Mouse (Mus musculus): Measurements from ENCODE around the gene Ski. TPM values are rescaled to one million over a fixed set of nuclear protein-coding genes. Genes with fewer than 3 reads are reported as not detected.

The Ski gene
- polyA plus RNA-seq, 1 experiment: 20.2 TPM

GRCm38 (mm10) chr4:155209494-155209893 lies 12.9 kb downstream of the Ski start:
- H3K4me1 ChIP-seq (ENCODE audit: control insufficient read depth, insufficient read depth, insufficient read length, low read length): peaks cover 80% of the 10 kb centered on the region
- no peak overlapping the region; the same call in 1 of the 2 replicates for H3K27ac ChIP-seq (replicated peaks; ENCODE audit: low read depth, low read length)
- no peak overlapping the region for H3K4me3 ChIP-seq (ENCODE audit: insufficient read depth, low read depth, low read length)

GRCm38 (mm10) chr4:155209079-155209478 lies 13.3 kb downstream of the Ski start:
- H3K4me3 ChIP-seq (ENCODE audit: insufficient read depth, low read depth, low read length): no peak overlapping the region
- H3K27ac ChIP-seq (replicated peaks; ENCODE audit: low read depth, low read length): no peak overlapping the region; the same call in 1 of the 2 replicates
- H3K4me1 ChIP-seq (ENCODE audit: control insufficient read depth, insufficient read depth, insufficient read length, low read length): peaks cover 76% of the 10 kb centered on the region

- H3K4me1 ChIP-seq (ENCODE audit: control insufficient read depth, insufficient read depth, insufficient read length, low read length): peaks cover 72% of the 10 kb centered on the region
- H3K4me3 ChIP-seq (ENCODE audit: insufficient read depth, low read depth, low read length): no peak overlapping the region
- peak overlapping the region; percentile 69; the same call in 1 of the 2 replicates for H3K27ac ChIP-seq (replicated peaks; ENCODE audit: low read depth, low read length)
These were observed 13.8 kb downstream of the Ski start for GRCm38 (mm10) chr4:155208613-155209012.

- peak overlapping the region; percentile 69 for H3K27ac ChIP-seq (replicated peaks; ENCODE audit: low read depth, low read length)
- H3K4me3 ChIP-seq (ENCODE audit: insufficient read depth, low read depth, low read length): no peak overlapping the region
- peaks cover 65% of the 10 kb centered on the region for H3K4me1 ChIP-seq (ENCODE audit: control insufficient read depth, insufficient read depth, insufficient read length, low read length)
These were observed 14.6 kb downstream of the Ski start for GRCm38 (mm10) chr4:155207841-155208240.

- peaks cover 68% of the 10 kb centered on the region for H3K4me1 ChIP-seq (ENCODE audit: control insufficient read depth, insufficient read depth, insufficient read length, low read length)
- H3K4me3 ChIP-seq (ENCODE audit: insufficient read depth, low read depth, low read length): no peak overlapping the region
- no peak overlapping the region for H3K27ac ChIP-seq (replicated peaks; ENCODE audit: low read depth, low read length)
These were observed 15.9 kb downstream of the Ski start for GRCm38 (mm10) chr4:155206498-155206897.

GRCm38 (mm10) chr4:155205919-155206318 lies 16.5 kb downstream of the Ski start:
- Histone ChIP-seq H3K27ac (replicated peaks; ENCODE audit: low read depth, low read length) (peak overlapping the region; percentile 27; the same call in 1 of the 2 replicates), H3K4me3 (ENCODE audit: insufficient read depth, low read depth, low read length) (no peak overlapping the region), H3K4me1 (ENCODE audit: control insufficient read depth, insufficient read depth, insufficient read length, low read length) (peaks cover 69% of the 10 kb centered on the region)

- H3K4me3 ChIP-seq (ENCODE audit: insufficient read depth, low read depth, low read length): no peak overlapping the region
- H3K4me1 ChIP-seq (ENCODE audit: control insufficient read depth, insufficient read depth, insufficient read length, low read length): peaks cover 70% of the 10 kb centered on the region
- H3K27ac ChIP-seq (replicated peaks; ENCODE audit: low read depth, low read length): peak overlapping the region; percentile 67; the same call in 1 of the 2 replicates
These were observed 20.6 kb downstream of the Ski start for GRCm38 (mm10) chr4:155201764-155202163.

GRCm38 (mm10) chr4:155200861-155201390 lies 21.5 kb downstream of the Ski start:
- H3K4me1 ChIP-seq (ENCODE audit: control insufficient read depth, insufficient read depth, insufficient read length, low read length): peaks cover 71% of the 10 kb centered on the region
- H3K27ac ChIP-seq (replicated peaks; ENCODE audit: low read depth, low read length): peak overlapping the region; percentile 67
- no peak overlapping the region for H3K4me3 ChIP-seq (ENCODE audit: insufficient read depth, low read depth, low read length)

- H3K4me3 ChIP-seq (ENCODE audit: insufficient read depth, low read depth, low read length): no peak overlapping the region
- H3K27ac ChIP-seq (replicated peaks; ENCODE audit: low read depth, low read length): 0 out of 2 replicates have a peak overlapping the region, but pooled peaks have one; percentile 9
- peaks cover 70% of the 10 kb centered on the region for H3K4me1 ChIP-seq (ENCODE audit: control insufficient read depth, insufficient read depth, insufficient read length, low read length)
These were observed 24.7 kb downstream of the Ski start for GRCm38 (mm10) chr4:155197726-155198125.

- Histone ChIP-seq H3K4me1 (ENCODE audit: control insufficient read depth, insufficient read depth, insufficient read length, low read length) (peaks cover 67% of the 10 kb centered on the region), H3K27ac (replicated peaks; ENCODE audit: low read depth, low read length) (no peak overlapping the region), H3K4me3 (ENCODE audit: insufficient read depth, low read depth, low read length) (no peak overlapping the region)
These were observed 27.2 kb downstream of the Ski start for GRCm38 (mm10) chr4:155195204-155195603.

- Histone ChIP-seq H3K4me3 (ENCODE audit: insufficient read depth, low read depth, low read length) (no peak overlapping the region), H3K4me1 (ENCODE audit: control insufficient read depth, insufficient read depth, insufficient read length, low read length) (peaks cover 78% of the 10 kb centered on the region)
These were observed 32.1 kb downstream of the Ski start for GRCm38 (mm10) chr4:155190275-155190674.

GRCm38 (mm10) chr4:155189711-155190139 lies 32.7 kb downstream of the Ski start:
- no peak overlapping the region for H3K4me3 ChIP-seq (ENCODE audit: insufficient read depth, low read depth, low read length)
- peak overlapping the region; percentile 38 for H3K27ac ChIP-seq (replicated peaks; ENCODE audit: low read depth, low read length)
- peaks cover 79% of the 10 kb centered on the region for H3K4me1 ChIP-seq (ENCODE audit: control insufficient read depth, insufficient read depth, insufficient read length, low read length)

More at GRCm38 (mm10) chr4:155190275-155190674, 32.1 kb downstream of the Ski start:
- H3K27ac ChIP-seq (replicated peaks; ENCODE audit: low read depth, low read length): peak overlapping the region; percentile 38; the same call in 1 of the 2 replicates

- peaks cover 82% of the 10 kb centered on the region for H3K4me1 ChIP-seq (ENCODE audit: control insufficient read depth, insufficient read depth, insufficient read length, low read length)
- no peak overlapping the region for H3K4me3 ChIP-seq (ENCODE audit: insufficient read depth, low read depth, low read length)
- H3K27ac ChIP-seq (replicated peaks; ENCODE audit: low read depth, low read length): peak overlapping the region; percentile 80; the same call in 1 of the 2 replicates
These were observed 33.6 kb downstream of the Ski start for GRCm38 (mm10) chr4:155188803-155189202.

- H3K27ac ChIP-seq (replicated peaks; ENCODE audit: low read depth, low read length): peak overlapping the region; percentile 80
- H3K4me3 ChIP-seq (ENCODE audit: insufficient read depth, low read depth, low read length): no peak overlapping the region
- peaks cover 80% of the 10 kb centered on the region for H3K4me1 ChIP-seq (ENCODE audit: control insufficient read depth, insufficient read depth, insufficient read length, low read length)
These were observed 34.1 kb downstream of the Ski start for GRCm38 (mm10) chr4:155188341-155188740.

- Histone ChIP-seq H3K4me1 (ENCODE audit: control insufficient read depth, insufficient read depth, insufficient read length, low read length) (peaks cover 75% of the 10 kb centered on the region), H3K27ac (replicated peaks; ENCODE audit: low read depth, low read length) (peak overlapping the region; percentile 80), H3K4me3 (ENCODE audit: insufficient read depth, low read depth, low read length) (no peak overlapping the region)
These were observed 35.2 kb downstream of the Ski start for GRCm38 (mm10) chr4:155187192-155187674.

GRCm38 (mm10) chr4:155185845-155186244 lies 36.5 kb downstream of the Ski start:
- no peak overlapping the region for H3K27ac ChIP-seq (replicated peaks; ENCODE audit: low read depth, low read length)
- peaks cover 68% of the 10 kb centered on the region for H3K4me1 ChIP-seq (ENCODE audit: control insufficient read depth, insufficient read depth, insufficient read length, low read length)
- no peak overlapping the region for H3K4me3 ChIP-seq (ENCODE audit: insufficient read depth, low read depth, low read length)
